Mouse (Mus musculus): ENCODE measurements around the gene Secisbp2l.

The Secisbp2l gene

DNA sequence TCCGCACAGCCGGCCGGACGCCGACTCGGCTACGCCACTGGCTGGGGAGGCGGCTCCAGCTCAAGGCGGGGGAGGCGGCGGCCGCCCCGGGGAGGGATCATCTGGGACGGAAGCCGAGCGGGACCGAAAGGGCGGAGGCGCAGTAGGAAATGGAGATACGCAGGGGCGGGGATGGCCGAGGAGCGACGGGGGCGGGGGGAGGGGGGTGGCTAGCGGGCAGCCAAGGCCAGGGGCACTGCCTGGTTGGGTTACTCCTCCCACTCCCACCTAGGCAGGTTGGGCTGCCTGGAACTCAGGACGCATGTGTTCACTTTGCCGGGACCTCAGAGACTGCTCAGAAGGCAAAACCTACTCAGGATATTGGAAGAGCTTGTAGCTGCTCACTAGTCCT, at the start of gene Secisbp2l:
Gene Secisbp2l, minus strand, starts transcription at position 152 of the 391 bp plus-strand sequence.
- DNase-seq (ENCODE audit: low spot score in 2 of 2): peak; percentile 90 to 93

DNA sequence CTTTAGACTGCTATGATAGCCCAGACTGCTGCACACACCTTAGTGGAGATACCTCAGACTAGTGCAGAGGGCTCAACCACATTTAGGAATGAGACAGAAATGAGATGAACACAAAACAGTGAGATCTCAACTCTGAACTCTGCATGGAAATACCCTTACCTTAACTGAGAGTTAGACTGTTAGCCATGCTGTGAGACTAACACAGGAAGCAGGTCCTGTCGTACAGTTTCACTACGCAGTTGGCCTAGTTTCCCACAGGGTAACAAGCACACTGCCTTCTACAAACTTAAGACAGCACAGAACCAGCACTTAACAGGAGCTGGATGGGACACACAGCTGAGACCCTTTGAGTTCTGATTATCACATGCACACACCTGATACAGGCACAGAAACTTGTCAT, 47.3 kb upstream of the Secisbp2l start:
- no peak for DNase-seq (ENCODE audit: low spot score in 2 of 2)

DNA sequence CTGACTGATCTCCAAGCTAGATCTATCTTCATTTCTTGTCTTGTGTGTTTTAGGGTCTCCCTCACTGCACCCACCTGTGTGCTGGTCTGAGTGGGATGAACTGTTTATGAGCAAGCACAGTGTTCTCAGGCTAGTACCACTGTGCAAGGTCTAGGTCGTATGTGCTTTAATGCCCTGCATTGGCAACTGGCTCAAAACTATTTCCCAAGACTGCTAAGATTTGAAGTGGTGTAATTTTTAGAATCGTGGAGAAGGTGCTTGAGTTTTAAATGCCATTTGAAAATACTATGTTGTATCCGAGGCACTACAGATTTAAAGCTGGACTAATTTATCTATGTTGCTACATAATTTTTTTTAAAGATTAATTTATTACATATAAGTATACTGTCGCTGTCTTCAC, 45.2 kb upstream of the Secisbp2l start:
- no peak for DNase-seq (ENCODE audit: low spot score in 2 of 2)

DNA sequence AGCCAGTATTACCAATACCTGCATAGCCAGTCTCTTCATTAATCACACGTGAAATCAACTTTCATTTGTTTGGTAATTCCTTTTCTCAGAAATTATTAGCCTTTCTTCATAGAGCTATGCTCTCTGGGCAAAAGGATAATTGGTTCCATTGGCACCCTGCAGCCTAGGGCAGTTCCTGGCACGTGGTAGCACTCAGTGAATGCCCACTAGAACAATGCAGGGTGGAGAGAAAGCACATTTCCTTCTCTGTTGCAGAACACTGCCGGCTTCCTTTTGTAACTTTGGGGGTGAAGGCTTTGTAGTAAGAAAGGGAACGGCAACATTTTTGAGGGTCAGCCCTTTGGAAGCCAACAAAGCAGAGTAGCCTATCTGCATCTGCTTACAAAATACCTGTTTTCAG, 43.5 kb upstream of the Secisbp2l start:
- no peak for DNase-seq (ENCODE audit: low spot score in 2 of 2)

DNA sequence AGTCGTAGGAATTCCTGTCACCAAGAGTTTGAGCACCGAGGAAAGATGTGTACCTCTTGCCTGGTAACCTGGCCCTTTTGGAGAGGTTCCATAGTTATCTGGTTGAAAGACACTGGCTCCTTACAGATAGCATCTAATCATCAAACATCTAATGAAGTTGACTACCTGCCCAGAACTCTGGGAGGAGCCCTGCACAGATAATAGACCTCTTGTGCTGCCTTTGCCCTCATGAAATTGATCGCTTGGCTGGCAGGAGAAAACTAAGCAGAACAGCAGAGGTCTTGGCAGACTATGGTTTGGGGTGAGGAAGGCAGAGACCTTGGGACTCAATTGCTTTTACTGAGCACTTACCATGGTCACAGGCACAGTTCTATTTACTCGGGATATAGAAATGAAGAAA, 37.7 kb upstream of the Secisbp2l start:
- DNase-seq (ENCODE audit: low spot score in 2 of 2): no peak

DNA sequence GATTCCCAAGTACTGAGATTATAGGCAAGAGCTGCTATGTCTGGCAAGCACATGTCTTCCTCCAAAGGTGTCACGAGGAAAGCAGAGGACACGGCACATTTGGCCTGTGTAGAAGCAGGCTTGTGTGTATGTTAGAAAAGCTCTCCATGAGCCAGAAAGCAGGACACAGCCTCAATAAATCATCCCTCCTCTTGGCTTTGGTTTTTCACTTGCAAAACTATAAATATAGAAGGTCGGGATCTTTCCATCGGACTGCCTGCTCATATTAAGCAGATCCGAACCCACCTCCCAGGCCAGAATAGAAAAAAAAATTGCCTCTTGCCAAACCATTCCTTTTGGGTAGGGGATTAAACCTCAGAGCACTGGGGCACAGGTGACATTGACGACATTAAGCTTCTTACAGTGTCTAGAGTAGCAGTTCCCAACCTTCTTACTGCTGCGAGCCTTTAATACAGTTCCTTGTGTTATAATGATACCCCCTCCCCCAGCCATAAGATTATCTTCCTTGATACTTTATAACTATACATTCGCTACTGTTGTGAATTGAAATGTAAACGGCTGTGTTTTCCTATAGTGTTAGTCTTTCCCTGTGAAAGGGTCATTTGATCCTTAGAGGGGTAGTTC, 31.4 kb upstream of the Secisbp2l start:
- DNase-seq (ENCODE audit: low spot score in 2 of 2): no peak

DNA sequence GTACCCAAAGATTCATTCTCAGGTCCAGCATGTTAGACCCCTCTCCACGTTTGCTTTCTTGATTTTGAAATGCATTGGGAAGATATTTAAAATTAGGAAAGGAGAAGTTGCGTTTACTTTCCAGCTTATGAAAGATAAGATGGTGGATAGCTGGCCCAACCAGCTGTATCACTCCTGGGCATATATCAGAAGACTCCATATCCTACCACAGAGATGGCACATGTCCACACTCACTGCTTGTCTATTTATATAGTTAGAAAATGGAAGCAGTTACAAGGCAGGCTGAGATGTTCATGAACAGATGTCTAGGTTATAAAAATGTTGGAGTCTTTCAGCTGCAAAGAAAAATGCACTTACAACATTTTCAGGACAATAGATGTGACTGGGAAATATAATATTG, 28.7 kb upstream of the Secisbp2l start:
- no peak for DNase-seq (ENCODE audit: low spot score in 2 of 2)

DNA sequence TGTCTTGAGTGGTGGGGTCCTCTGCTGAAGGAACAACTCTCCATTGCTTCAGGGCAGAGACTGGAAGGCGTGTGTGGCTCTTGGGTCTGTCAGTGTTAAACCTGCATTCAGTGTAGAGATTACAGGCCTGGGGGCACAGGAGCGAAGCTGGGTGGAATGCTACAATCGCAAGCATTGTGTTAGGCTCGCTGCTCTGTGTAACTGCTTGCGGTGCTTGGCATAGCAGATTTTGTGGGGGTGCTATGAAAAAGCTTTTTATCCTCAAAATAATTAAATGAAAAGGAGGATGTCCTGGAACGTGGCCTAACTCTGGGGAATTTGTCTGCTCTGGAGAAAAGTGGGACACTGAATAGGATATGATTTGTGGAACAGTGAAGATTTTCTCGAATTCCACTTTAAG, 26.9 kb upstream of the Secisbp2l start:
- peak in 1 of 2 experiments; percentile 32 for DNase-seq (ENCODE audit: low spot score in 2 of 2)

DNA sequence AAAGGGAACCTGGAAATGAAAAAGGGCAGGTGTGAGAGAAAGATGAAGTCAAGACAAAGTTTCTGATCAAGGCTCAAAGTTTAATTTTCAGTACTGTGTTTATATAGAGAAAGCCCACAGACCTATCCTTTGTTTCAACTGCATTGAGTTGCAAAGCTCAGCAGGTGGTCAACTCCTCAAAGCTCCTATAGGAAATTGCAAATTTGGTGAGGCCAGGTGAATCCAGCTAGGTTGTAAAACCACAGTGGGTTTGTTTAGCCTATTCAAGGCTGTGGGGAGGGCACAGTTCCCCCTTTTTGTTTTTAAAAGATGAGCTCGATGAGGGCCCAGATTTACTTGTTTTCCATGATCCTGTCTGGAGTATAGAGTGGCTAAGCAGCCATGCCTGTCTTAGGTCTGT, 23.2 kb upstream of the Secisbp2l start:
- no peak for DNase-seq (ENCODE audit: low spot score in 2 of 2)

DNA sequence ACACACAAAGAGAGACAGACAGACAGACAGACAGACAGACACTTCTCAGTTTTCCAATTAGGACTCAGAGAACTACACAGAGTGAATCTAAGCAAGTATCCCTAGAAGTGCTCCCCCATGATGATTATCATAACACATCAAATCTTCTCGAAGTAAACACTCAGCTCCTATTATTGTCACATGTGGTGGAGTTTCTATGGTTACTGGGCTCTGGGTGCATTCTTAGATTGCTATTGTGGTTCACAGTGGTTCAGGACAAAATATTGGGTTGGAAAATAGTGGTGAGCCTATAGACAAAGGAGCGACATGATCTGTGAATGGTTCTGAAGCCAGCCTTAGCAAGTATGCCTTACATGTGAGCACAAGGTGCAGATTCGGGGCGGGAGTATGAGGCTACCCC, 19.3 kb upstream of the Secisbp2l start:
- DNase-seq (ENCODE audit: low spot score in 2 of 2): no peak

DNA sequence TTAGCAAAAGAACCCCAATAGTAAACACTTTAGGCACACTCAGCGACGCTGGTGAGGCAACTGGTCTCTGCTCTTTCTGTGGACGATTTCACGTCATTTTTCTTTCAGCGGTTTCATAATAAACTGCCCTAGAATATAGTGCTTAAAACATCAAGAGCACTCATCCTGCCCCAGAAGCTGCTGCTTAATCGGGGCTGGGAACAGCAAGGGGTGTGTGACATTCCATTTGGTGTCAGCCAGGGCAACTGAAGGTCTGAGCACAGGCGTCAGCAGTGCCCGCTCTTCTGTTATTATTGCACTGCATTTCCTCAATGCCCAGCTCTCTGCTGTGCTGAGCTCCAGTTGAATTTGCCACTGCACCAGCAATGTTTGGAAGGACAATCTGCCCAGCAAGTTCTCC, 18.4 kb upstream of the Secisbp2l start:
- no peak for DNase-seq (ENCODE audit: low spot score in 2 of 2)

DNA sequence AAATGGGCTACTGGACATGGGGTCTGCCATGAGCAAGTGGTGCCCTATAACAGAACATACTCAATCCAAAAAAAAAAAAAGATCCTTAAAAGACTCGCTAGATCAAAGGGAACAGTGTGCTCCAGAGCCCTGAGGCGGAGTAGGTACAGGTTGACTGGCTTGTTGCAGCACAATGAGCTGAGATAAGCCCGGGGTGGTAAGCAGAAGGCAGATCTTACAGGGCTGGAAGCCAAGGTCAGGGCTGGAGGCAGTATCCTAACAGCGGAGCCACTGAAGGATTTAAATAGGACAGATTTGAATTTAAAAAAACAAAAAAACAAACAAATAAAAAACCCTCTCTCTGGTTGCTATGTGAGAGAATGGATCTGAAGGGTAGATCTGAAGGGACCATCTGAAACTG, 17.8 kb upstream of the Secisbp2l start:
- DNase-seq (ENCODE audit: low spot score in 2 of 2): no peak

DNA sequence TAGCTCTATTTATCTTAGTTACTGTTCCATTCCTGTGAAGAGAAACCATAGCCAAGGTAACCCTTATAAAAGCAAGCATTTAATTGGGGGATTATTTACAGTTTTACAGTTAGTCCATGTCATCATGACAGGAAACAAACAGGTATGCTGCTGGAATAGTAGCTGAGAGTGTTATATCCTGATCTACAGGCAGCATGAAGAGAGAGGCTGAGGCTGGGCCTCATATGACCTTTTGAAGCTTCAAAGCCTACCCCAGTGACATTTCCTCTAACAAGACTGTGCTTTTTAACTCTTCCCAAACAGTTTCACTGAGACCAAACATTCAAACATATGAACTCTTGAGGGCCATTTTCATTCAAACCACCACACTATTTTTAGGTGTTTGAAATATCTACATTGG, 15.2 kb upstream of the Secisbp2l start:
- DNase-seq (ENCODE audit: low spot score in 2 of 2): no peak

DNA sequence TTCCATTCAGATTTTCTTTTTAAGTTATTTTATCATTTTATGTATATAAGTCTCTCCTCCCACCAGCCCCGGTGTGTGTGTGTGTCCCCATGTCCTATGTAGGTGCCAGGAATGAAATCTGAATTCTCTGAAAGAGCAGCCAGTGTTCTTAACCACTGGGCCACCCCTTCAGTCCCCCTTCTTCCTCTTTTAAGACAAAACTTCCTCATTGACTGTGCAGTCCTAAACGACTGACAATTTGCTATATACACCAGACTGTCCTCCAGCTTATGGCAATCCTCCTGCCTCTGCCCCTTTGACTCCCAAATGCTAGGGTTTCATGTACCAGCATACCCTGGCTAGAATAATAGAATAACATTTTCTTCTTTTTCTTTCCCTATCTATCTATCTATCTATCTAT, 12.4 kb upstream of the Secisbp2l start:
- no peak for DNase-seq (ENCODE audit: low spot score in 2 of 2)

DNA sequence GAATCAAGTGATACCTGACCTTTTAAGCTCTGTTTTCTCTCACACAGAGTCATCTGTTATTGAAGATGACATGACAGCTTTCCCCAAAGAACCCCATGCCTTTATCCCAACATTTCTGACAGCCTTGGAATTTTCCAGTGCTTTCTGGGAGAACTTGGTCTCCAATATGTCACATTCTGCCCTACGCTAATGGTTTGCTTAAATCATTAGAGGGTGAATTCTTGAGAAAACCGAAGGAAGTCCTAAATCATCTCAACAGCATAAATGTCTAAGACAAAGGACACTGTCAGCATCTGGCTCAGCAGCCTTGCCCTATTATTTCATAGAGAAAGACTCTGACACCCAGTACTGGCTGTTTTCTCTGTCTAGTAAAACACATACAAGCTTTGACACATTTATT, 11.5 kb upstream of the Secisbp2l start:
- DNase-seq (ENCODE audit: low spot score in 2 of 2): no peak

DNA sequence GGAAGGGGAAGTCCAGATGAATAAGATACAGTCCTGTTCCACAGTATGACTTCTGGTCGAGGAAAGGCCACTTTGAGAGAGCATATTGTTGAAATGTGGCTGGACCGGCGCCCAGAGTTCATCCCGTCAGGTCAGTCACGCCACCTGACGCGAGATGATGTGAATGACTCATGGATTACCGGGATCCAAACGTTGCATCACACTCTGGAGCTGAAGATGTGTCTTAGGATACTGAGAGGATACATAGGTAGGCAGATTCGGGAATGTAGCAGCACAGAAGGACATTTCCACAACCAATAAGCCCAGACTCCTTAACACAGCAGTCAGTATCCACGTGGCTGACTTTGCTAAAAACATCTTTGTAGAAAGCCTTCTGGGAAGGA, 10.2 kb upstream of the Secisbp2l start:
- DNase-seq (ENCODE audit: low spot score in 2 of 2): no peak

DNA sequence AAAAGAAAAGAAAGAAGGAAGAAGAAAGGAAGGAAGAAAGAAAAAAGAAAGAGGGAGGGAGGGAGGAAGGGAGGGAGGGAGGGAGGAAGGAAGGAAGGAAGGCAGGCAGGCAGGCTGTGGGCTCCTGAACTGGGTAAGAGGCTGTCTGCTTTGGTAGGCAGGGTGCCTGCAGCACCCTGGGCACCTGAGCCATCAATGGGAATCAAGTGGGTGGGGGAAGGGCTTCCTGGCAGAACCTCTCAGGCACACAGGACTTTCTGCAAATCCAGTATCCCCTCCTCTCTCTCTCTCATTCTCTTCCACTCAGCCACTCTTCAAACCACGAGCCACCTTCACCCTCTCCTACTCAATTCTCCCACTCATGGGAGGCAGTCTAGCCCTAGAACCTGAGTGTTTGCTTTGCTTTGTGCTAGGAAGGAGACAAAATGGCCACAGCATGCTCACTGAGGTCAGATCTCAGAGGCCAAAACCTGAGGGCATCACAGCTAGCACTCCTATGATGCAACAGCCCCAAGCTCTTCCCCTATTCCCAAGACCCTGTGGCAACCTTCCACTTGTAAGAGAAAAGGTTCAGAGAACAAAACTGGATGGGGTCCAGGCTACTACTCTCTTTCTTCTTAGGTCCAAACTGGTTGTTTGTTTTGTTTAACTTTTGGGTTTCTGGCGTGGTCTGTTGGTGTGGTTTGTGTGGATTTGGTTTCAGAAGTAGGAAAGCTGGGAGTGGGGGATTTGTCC, 9.6 kb upstream of the Secisbp2l start:
- DNase-seq (ENCODE audit: low spot score in 2 of 2): no peak

DNA sequence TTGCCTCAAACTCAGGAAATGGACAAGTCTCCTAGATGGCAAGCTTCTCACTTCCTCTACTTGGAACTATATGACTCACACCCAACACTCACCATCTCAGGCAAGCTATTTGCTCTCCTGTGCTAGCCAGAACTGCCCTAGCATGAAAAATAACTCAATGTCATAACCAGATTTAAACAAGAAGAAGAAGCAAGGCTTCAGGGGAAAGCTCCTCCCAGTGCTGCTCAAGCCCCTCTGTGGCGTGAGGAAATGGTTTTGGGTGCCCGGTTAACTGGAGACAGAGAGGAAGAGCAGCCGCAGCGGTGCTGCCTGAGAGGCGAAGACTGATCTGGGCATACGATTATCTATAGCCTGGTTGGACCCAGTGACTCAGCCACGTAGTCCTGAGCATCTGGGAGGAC, 8.8 kb upstream of the Secisbp2l start:
- DNase-seq (ENCODE audit: low spot score in 2 of 2): no peak

DNA sequence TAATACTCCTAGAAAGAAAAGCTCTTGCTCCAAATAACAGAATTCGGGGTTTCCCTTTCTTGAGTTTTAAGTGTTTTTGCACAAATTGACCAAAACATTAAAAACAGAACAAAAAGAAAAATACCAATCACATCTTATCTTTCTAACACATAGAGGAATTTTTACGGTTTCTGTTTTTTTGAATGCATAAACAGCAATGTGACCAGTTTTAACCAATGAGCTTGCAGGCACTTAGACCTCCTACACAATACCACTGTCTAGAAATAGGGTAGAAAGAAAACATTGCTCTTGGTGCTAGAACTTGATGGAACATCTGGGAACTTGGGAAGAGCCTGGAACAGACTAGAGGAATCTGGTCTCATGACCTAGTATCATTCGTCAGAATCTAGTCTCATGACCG, 7.6 kb upstream of the Secisbp2l start:
- DNase-seq (ENCODE audit: low spot score in 2 of 2): no peak

DNA sequence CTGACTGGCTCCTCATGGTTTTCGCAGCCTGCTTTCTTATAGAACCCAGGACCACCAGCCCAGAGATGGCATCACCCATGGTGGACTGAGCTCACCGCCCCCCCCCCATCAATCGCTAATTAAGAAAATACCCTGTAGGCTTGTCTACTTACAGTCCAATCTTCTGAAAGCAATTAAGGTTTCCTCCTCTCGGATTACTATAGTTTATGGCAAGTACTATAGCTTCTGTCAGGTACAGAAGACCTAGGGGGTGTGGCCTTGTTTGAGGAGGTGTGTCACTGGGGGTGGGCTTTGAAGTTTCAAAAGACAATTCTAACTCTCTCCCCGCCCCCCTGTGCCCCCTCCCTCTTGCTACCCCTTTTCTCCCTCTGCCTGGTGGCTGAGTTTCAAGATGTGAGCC, 6.6 kb upstream of the Secisbp2l start:
- no peak for DNase-seq (ENCODE audit: low spot score in 2 of 2)

DNA sequence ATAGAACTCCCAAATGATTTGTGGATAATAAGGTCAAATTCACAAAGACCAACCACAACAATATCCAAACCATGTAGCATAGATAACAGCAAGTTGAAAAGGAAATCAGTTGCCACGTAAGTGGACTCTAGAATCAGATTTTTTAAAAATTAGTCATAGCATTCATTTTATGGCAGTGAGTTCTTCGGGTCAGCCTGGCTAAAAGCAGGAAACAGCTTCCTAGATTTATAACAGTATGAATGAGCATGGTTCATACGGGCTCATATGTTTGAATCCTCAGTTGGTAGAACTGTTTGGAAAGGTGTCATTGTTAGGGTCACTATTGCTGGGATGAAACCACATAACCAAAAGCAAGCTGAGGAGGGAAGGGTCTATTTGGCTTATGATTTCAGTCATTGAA, 6.1 kb upstream of the Secisbp2l start:
- no peak for DNase-seq (ENCODE audit: low spot score in 2 of 2)

DNA sequence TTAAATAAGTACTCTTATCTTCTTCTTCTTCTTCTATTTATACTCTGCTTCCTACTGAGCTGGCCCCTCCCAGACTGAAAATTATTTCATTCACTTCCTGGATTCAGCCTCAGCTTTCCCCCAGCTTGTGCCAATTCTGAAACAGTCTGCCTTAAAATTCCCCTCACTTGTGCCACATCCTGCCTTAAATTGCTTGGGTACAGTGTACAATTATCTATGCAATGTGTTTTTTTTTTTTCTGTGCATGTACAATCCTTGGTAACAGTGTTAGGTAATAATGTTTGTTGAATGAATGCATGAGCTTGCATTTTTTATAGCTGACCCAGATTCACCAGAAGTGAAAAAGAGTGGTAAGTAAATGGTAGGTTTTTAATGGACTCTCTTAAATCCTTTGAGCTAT, 5.7 kb upstream of the Secisbp2l start:
- no peak for DNase-seq (ENCODE audit: low spot score in 2 of 2)

DNA sequence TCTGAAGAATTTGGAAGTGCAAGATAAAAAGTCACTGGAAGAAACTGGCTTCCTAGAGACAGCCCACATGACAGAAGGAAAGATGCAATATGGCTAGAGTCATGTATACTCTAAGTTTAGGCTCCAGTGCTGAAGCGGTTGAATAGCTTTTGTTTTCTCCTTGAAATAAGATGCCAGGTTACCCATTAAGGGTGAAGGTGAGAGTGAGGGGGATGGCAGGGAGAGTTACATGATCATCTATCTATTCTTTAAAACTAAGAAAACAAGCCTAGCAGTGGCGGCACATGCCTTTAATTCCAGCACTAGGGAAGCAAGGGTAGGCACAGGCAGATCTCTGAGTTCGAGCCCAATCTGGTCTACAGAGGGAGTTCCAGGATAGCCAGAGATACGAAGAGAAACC, 2.4 kb upstream of the Secisbp2l start:
- DNase-seq (ENCODE audit: low spot score in 2 of 2): no peak

DNA sequence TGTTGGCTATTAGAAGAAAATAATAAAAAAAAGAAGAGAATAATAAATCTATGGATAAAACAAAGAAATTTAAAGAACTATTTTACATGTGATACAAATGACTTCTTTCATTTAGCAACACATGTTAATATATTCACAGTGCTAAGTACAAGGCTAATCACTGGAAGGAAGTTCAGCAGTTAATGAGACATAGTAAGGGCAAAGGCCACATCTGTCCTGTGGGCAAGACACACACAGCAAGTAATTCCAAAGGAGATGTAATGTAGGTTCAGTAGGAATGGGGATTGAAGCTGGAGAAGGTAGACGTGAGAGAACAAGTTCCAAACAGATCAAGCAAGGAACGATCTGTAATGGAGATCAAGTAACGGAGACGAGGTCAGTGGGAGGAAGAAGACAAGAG, 1.7 kb upstream of the Secisbp2l start:
- DNase-seq (ENCODE audit: low spot score in 2 of 2): no peak
